In the genomic region with DNA sequence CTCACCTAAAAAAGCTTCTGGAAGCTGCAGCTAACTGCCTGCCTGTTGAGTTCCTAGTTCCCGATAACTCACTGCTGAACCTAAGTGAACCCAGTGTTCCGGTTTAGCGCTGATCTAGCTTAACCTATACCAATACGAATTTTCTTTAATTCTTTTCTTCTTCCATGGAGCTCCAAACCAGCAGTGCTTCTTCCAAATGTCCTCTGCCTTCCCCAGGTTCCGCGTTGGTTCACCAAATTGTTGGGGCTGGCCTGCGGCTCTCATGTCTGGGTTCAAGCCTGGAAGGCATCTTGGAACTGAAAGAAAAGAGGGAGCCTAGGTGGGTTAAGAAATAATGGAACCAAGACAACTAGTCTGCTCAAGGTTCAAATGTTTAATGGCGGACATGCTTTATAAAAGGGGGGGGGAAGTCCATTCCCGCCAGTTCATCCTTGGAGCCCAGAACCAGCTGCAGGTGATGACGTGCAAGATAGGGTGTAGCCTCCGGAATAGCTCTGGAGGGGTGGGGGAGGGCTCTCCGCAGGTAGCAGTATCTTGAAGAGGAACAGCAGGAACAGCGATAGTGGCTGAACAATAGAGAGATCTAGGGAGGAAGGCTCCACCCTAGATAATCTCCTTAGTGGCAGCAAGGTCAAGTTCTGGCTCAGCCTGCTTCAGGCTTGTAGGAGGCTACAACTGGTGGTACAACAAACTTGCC, we compare ENCODE assay signal across 24 mouse cellular contexts. TPM values are rescaled to one million over a fixed set of nuclear protein-coding genes. Genes with fewer than 3 reads are reported as not detected.
"Had no signal": no experiment of that assay in that cellular context is flagged by ENCODE, and none has a peak within 500 bp of the region (broad histone marks: within the 10 kb centered on the region; RNA-seq: fewer than 3 reads in every experiment).

No protein-coding gene starts in this region.

RNA-seq across cellular contexts. Expression of gene 4930524B15Rik, which starts 17.0 kb away (rescaled TPM):
- total RNA-seq: gastrocnemius, adult 2 months; gastrocnemius, postnatal 10 days; gastrocnemius, postnatal 25 days; gastrocnemius, postnatal 4 days; granulocyte monocyte progenitor cell, adult 5-6 weeks; heart, adult 2 months; heart, postnatal 14 days; heart, postnatal 36 days; hematopoietic stem cell, adult 5-6 weeks; layer of hippocampus, adult 18-20 months; layer of hippocampus, postnatal 14 days; layer of hippocampus, postnatal 36 days; left cerebral cortex, adult 8-10 months; left cerebral cortex, postnatal 25 days; left cerebral cortex, postnatal 4 days; liver, adult 2 months had no signal
- polyA plus RNA-seq: heart, adult 2 months; intestine, embryonic 14.5 days; intestine, embryonic 16.5 days; kidney, adult 2 months; large intestine, adult 2 months; limb, embryonic 15.5 days; liver, adult 2 months; liver, embryonic 12.5 days; liver, embryonic 14.5 days; liver, embryonic 16.5 days had no signal

RNA-seq across cellular contexts. Expression of gene Nsg2, which starts 17.9 kb away (rescaled TPM):
- total RNA-seq: gastrocnemius, adult 2 months; granulocyte monocyte progenitor cell, adult 5-6 weeks had no signal
